Mouse (Mus musculus) CH12F3 (cell line): Measurements from ENCODE around the gene Hoxc5.

Source experiments
- in situ Hi-C: fragments of 300-500 bp; cut with MboI; formaldehyde crosslinking; loops from 2 replicates; pipeline ENCODE4 v1.14.3; 2020; ENCODE audit warnings: low sequenced_read_pairs

Hoxc5 gene

GRCm38 (mm10) chr15:102966776-102967311 lies 399 bp upstream of the Hoxc5 start, which contains the start of gene Hoxc10:
TSS of gene Hoxc10 (plus strand) at chr15:102966796.
- in situ Hi-C loops = no loop called here

GRCm38 (mm10) chr15:102967511-102968397 lies 511 bp downstream of the Hoxc5 start:
- in situ Hi-C loops = no loop called here

- in situ Hi-C loops = no loop called here
Observed at GRCm38 (mm10) chr15:102969296-102969695, 2.1 kb downstream of the Hoxc5 start.

DNA sequence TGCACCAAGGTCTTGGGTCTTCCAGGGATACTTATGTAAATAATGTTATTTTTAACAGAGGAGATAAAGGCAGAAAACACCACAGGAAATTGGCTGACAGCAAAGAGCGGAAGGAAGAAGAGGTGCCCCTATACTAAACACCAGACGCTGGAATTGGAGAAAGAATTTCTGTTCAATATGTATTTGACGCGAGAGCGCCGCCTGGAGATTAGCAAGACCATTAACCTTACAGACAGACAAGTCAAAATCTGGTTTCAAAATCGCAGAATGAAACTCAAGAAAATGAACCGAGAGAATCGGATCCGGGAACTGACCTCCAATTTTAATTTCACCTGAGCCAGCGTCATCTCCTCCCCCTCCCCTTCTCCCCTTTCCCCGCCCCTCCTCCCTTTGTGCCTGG lies 3.5 kb downstream of the Hoxc5 start:
- in situ Hi-C loops = no loop called here

DNA sequence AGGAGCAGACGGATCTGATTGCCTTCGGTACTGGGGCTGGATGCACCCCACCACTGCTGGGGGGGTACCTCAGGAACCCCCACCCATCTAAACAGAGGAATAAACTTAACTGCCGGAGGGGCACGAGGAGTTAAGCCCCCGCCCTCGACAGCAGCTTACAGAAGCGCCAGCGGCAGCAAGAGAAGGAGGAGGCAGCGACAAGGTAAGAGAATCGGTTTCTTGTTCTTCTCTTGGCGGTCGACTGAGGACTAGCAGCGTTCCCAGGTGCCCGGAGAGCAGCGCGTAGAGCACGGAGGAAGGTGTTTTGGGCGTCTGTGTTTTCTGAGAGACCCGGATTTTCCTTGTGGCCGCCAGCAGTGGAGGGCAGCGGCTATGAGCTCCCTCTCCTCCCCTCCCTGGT lies 5.0 kb downstream of the Hoxc5 start:
- in situ Hi-C loops = no loop called here

DNA sequence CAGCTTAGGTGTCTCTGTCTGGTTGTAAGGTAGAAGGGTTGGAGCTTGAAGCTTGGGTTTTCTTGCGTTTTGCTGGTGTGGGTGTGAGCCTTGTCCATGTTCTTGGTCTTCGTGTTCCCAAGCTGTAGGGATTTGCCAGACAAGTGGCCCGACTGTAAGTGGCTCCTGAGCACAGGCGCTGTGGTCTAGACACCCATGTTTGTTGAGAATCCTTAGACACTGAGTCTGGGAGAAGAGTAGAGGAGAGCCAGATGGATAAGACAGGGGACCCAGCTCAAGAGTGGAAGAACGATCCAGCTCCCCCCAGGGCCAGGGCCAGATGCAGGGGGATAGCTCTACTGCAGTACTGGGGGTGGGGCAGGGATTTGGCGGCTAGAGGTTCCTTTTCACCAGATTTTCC lies 5.5 kb downstream of the Hoxc5 start:
- in situ Hi-C loops = no loop called here

DNA sequence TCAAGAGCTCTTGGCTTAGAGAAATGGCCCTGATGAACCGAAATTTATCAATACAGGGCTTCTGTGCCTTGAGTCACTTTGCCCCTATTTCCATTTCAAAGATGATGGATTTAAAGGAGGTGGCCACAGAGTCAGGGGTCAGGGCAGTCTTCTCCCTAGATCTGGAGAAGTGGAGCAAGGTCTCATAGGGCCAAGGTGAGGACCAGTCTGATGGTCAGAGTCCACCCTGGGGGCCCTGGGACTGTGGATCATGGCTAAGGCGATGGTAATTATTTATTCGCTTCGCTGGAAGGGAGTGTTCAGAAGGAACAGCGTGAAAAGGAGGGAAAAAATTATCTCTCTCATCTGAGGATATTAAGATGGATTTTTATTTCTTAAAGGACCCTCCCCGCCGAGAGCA lies 7.8 kb downstream of the Hoxc5 start:
- in situ Hi-C loops = loop anchor here (25.0 kb wide), 1 partner anchor 337 kb away; the partner anchor contains the start of gene Gpr84

DNA sequence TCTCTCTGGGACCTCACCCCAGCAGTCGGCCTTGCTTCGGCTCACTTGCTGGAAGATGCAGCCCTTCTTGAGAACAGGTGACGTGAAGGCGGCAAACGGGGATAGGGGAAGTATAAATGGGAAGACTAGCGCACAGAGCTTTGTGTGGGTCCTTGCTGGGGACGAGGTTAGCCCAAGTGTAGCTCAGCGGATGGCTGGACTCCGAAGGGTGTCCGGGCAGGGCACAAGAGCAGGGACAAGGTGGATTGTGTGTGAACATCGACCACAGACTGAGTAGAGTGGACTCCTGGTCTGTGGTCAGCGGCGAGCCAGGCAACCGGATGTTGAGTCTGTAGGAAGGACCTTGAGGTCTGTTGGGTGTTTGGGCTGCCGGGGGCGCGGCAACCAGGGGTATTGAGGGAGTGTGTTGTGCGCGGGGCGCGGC lies 8.5 kb downstream of the Hoxc5 start:
- in situ Hi-C loops = loop anchor here (25.0 kb wide), 1 partner anchor 337 kb away; the partner anchor contains the start of gene Gpr84

DNA sequence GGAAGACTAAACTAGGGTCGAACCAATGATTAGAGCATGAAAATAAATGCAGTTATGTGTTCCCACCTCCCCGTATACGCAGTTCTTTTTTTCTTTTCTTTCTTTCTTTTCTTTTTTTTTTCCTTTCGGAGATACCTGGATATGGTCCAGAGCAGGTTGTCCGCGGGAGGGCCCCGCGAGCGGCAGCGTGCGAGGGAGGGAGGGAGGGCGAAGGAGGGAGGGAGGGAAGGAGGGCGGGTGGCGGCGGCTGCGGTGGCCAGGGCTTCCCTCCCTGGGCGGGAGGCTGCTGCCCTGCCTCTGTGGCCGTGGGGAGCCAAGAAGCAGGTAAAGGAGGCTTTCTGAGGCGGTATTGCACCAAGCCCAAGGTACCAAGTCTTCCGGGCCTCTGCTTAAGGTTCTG lies 8.9 kb downstream of the Hoxc5 start, which contains the start of gene Hoxc9:
Gene Hoxc9, plus strand, starts transcription at position 269 of the 400 bp plus-strand sequence.
- in situ Hi-C loops = loop anchor here (25.0 kb wide), 1 partner anchor 336 kb away; the partner anchor contains the start of gene Gpr84

DNA sequence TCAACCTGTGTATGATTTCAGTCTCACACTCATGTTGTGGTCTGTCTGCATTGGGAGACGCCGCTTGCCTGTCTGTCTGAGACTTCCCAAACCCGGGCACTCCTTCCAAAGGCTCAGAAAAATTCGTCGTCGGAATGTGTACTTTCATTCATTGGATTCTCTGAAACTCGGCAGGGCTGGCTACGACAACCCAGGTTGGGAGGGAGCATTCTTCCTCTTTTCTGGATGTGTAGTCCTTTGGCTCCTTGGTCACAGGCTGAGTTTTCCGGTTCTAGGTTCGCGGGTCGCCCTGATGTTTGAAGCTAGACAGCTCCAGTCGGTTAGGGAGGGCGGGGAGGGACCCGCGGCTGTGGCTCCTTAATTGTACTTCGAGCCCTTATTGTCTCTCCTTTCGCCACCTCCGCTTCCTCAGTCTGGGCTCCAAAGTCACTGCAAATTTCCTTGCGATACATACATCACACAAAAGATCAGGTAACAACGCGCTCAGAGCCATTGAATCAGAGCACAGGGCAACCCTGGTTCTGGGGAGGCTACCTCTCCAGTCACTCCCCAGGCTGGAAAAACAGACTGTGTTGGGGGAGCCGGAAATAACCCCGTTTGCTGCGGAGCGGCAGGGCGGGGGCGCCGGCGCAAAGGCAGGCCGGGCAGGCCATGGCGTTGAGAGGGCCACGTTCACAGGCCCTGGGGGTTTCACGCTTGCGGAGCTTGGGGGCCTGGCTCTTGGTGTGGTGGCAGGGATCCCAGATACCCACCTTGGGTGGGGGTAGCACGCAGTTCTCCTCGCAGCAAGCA lies 9.6 kb downstream of the Hoxc5 start:
- in situ Hi-C loops = loop anchor here (25.0 kb wide), 1 partner anchor 335 kb away; the partner anchor contains the start of gene Gpr84

- in situ Hi-C loops = loop anchor here (25.0 kb wide), 1 partner anchor 335 kb away; the partner anchor contains the start of gene Gpr84
Observed at GRCm38 (mm10) chr15:102977423-102977974, 10.3 kb downstream of the Hoxc5 start.

- in situ Hi-C loops = loop anchor here (25.0 kb wide), 1 partner anchor 333 kb away; the partner anchor contains the start of gene Gpr84
Observed at GRCm38 (mm10) chr15:102978615-102979515, 11.6 kb downstream of the Hoxc5 start.

GRCm38 (mm10) chr15:102979936-102980335 lies 12.7 kb downstream of the Hoxc5 start:
- in situ Hi-C loops = loop anchor here (25.0 kb wide), 1 partner anchor 332 kb away; the partner anchor contains the start of gene Gpr84

GRCm38 (mm10) chr15:102980352-102980751 lies 13.1 kb downstream of the Hoxc5 start:
- in situ Hi-C loops = loop anchor here (25.0 kb wide), 1 partner anchor 332 kb away; the partner anchor contains the start of gene Gpr84

DNA sequence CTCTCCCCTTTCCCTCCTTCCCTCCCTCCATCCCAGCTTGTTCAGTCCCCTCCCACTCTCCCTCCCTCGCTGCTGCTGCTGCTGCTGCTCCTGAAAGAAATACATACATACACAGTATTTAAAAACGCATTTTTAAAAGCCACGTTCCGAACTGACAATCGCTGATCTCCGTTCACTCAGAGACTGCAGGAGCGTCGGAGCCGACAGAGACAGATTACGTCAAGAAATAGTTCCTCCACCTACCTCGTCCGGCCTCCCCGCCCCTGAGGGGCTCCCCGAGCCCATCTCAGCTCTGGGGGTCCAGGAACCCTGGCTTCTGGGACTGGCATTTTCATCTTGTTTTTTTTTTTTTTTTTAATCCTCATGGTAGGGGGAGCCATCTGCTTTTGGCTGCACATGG lies 13.7 kb downstream of the Hoxc5 start:
- in situ Hi-C loops = loop anchor here (25.0 kb wide), 1 partner anchor 331 kb away; the partner anchor contains the start of gene Gpr84

- in situ Hi-C loops = loop anchor here (25.0 kb wide), 1 partner anchor 331 kb away; the partner anchor contains the start of gene Gpr84
Observed at GRCm38 (mm10) chr15:102981379-102982288, 14.4 kb downstream of the Hoxc5 start.

GRCm38 (mm10) chr15:102983716-102984115 lies 16.5 kb downstream of the Hoxc5 start:
- in situ Hi-C loops = loop anchor here (25.0 kb wide), 1 partner anchor 329 kb away; the partner anchor contains the start of gene Gpr84

- in situ Hi-C loops = loop anchor here (25.0 kb wide), 1 partner anchor 328 kb away; the partner anchor contains the start of gene Gpr84
Observed at GRCm38 (mm10) chr15:102984521-102984920, 17.3 kb downstream of the Hoxc5 start.
